Mouse (Mus musculus): ENCODE measurements around the gene Spata6. TPM values are rescaled to one million over a fixed set of nuclear protein-coding genes. Genes with fewer than 3 reads are reported as not detected.

Spata6 gene
- polyA plus RNA-seq, 1 experiment from 2014 or later: 16.7 TPM

DNA sequence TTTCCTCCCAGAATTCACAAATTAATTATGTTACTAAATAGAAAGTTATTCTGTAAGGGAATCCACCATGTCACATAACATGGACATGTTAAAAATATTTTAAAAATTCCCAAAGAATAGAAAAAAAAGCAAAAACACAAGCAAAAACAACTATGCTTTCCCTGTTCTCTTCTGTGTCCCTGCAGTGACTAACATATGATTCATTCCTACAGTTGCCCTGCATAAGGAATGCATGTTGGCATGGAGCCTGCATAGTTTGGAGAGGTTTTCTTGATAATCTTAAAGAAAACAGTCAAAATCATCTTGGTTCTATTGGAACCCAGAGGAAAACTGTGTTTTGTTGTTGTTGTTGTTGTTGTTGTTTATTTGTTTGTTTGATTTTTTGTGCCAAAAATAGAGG, 132.8 kb downstream of the Spata6 start:
- Histone ChIP-seq H3K4me2 (replicated peaks; ENCODE audit: low read depth) (no peak overlapping the region), H3K27ac (replicated peaks) (no peak overlapping the region), H3K9ac (ENCODE audit: low read length) (no peak overlapping the region), H3K27me3 (ENCODE audit: control insufficient read depth, insufficient read depth, low read length) (no peaks in the 10 kb centered on the region), H3K4me1 (replicated peaks; ENCODE audit: control insufficient read depth, insufficient read depth) (no peaks in the 10 kb centered on the region), H3K36me3 (ENCODE audit: control insufficient read depth, insufficient read depth, low read length) (no peaks in the 10 kb centered on the region), H3K4me3 (ENCODE audit: low read depth, low read length) (no peak overlapping the region), H3K9me3 (ENCODE audit: control insufficient read depth, low read length) (no peaks in the 10 kb centered on the region)
- no peak for ATAC-seq (ENCODE audit: low FRiP score, low TSS enrichment)
- TF ChIP-seq CTCF (IDR thresholded peaks at IDR 0.05; ENCODE audit: low read depth): no peak
- TF ChIP-seq EP300 (optimal IDR thresholded peaks at IDR 0.05): no peak
- no peak for DNase-seq (ENCODE audit: low spot score)

DNA sequence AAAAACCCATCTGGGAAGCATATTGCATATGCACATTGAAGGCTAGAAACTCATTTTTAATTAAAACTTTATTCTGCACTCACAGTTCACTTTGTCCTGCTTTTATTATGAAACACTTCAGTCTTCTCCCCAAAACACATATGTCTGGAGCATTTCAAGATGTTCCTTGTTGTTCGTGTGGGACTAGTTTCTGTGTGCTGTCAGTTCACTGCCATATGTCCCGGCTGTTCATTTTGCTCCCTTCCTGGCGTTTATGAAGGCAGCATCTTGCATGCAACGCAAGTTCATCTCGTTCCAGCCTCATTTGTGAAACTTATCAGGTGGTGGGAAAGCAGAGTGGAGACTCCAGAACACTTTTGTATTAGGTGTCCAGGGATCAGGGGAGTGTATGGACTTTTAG, 146.9 kb downstream of the Spata6 start:
- DNase-seq (ENCODE audit: low spot score): no peak

DNA sequence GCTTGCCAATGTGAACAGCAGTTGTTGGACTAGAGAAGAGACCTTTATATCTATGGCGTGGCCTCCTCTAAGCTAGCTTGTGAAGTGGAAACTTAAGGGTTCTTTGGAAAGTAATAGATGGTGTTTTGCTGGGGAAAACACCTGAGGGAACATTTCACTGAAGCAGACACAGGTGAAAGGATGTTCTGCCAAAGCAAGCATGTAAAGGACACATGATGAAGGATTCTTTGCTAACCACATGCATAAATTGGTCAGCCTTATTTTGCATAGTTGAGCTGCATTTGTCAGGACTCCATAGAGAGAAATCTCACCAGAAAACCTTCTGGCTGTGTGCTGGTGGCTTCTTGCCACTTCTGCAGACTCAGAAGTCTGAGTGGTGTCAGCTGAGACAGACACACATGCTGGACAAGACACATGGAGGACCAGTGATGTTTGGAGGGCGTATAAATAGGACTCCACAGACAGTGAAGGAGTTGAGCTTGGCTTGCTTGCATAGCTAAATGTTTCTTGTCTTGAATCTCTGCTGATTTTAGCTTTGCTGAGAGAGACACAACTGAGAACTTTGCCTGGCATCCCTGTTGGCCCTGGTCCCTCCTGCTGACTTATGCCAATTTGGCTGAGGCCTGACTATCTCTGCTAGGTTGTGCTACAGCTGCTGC, 148.1 kb downstream of the Spata6 start:
- Histone ChIP-seq H3K27ac (replicated peaks) (no peak overlapping the region), H3K9me3 (ENCODE audit: control insufficient read depth, low read length) (no peaks in the 10 kb centered on the region), H3K9ac (ENCODE audit: low read length) (no peak overlapping the region), H3K4me3 (ENCODE audit: low read depth, low read length) (no peak overlapping the region), H3K4me1 (replicated peaks; ENCODE audit: control insufficient read depth, insufficient read depth) (no peaks in the 10 kb centered on the region), H3K36me3 (ENCODE audit: control insufficient read depth, insufficient read depth, low read length) (no peaks in the 10 kb centered on the region), H3K27me3 (ENCODE audit: control insufficient read depth, insufficient read depth, low read length) (no peaks in the 10 kb centered on the region), H3K4me2 (replicated peaks; ENCODE audit: low read depth) (no peak overlapping the region)
- no peak for ATAC-seq (ENCODE audit: low FRiP score, low TSS enrichment)
- no peak for TF ChIP-seq CTCF (IDR thresholded peaks at IDR 0.05; ENCODE audit: low read depth)
- no peak for TF ChIP-seq EP300 (optimal IDR thresholded peaks at IDR 0.05)
- 65% methylated on average over 2 of the region's 2 CpGs for WGBS
- DNase-seq (ENCODE audit: low spot score): no peak

More for the DNA sequence above, 146.9 kb downstream of the Spata6 start:
- no peak for TF ChIP-seq CTCF (IDR thresholded peaks at IDR 0.05; ENCODE audit: low read depth)
- TF ChIP-seq EP300 (optimal IDR thresholded peaks at IDR 0.05): no peak
- WGBS: 75% methylated on average over 5 of the region's 5 CpGs
- ATAC-seq (ENCODE audit: low FRiP score, low TSS enrichment): no peak
- H3K36me3 ChIP-seq (ENCODE audit: control insufficient read depth, insufficient read depth, low read length): no peaks in the 10 kb centered on the region
- no peak overlapping the region for H3K4me3 ChIP-seq (ENCODE audit: low read depth, low read length)
- no peak overlapping the region for H3K9ac ChIP-seq (ENCODE audit: low read length)
- no peak overlapping the region for H3K27ac ChIP-seq (replicated peaks)
- no peaks in the 10 kb centered on the region for H3K9me3 ChIP-seq (ENCODE audit: control insufficient read depth, low read length)
- no peaks in the 10 kb centered on the region for H3K4me1 ChIP-seq (replicated peaks; ENCODE audit: control insufficient read depth, insufficient read depth)
- H3K4me2 ChIP-seq (replicated peaks; ENCODE audit: low read depth): no peak overlapping the region
- no peaks in the 10 kb centered on the region for H3K27me3 ChIP-seq (ENCODE audit: control insufficient read depth, insufficient read depth, low read length)

Other genes with a start within 250 kb of the Spata6 start
- gene Slc5a9, start 182.9 kb downstream of the Spata6 start, polyA plus RNA-seq (2015; fragmentation: Nextera tagmentation; extraction: Ambion mirVana): 12.2 and 15.4 TPM in 2 replicates
- gene Skint8, start 199.4 kb downstream of the Spata6 start, polyA plus RNA-seq (2015; fragmentation: Nextera tagmentation; extraction: Ambion mirVana): 1.2 and 1.6 TPM in 2 replicates